Mouse (Mus musculus) lung, adult 2 months (tissue): ENCODE results near the gene Osbpl9.

Source experiments
- CTCF ChIP-seq: fragments of 200-500 bp; IDR thresholded peaks from 2 replicates; pipeline ENCODE4 v1.5.1; 2011; ENCODE audit warnings: mild to moderate bottlenecking, low read length, control low read depth; ENCODE audit not compliant: insufficient read depth
- POLR2A ChIP-seq: fragments of 200-500 bp; IDR thresholded peaks from 2 replicates; pipeline ENCODE4 v1.6.1; 2011; ENCODE audit warnings: low read depth, mild to moderate bottlenecking, control low read depth, low read length, borderline replicate concordance; ENCODE audit errors: extremely low read depth

DNA sequence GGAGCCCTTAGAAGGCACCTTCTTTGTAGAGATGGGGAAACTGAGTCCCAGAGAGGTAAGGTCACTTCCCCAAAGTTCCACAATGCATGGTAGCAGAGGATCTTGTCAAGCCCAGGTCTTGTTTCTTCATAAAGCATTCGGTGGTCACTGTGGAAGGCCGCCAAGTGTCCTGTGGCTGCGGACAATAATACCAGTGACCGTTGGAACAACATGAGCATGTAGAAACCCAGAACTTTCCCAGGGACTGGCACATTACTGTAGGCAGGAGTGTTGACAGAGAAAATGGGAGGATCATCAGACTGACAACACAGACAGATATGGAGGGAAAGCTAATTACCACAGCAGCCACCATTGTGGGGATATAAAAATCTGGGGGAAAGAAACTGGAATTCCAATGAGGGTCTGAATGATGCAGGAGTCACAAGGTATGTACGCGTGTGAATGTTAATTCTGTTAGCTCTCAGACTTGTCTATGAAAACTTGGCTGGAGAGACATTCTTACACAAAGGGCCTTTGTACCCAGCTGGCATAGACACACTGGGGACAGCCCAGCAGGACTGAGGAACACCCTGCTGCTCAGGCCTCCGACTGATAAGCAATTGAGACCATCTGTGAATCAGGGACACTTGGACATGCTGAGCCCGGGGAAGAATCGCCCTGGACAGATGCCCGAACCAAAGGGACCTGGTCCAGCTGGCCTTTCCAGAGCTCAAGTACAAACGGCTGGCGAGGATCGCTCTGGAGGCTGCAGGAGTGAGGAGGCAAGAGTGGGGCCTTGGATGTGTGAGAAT is 22.9 kb upstream of the Osbpl9 start:
- no peak for TF ChIP-seq POLR2A
- no peak for TF ChIP-seq CTCF
